Mouse (Mus musculus): ENCODE measurements around the gene Zfp408. TPM values are rescaled to one million over a fixed set of nuclear protein-coding genes. Genes with fewer than 3 reads are reported as not detected.

Zfp408 gene
- total RNA-seq (2021) = 10 to 100 TPM; 10.4 to 13.2 TPM
- long read RNA-seq, experiment 1, partial matches to known transcripts = 0 of 4 reads
- long read RNA-seq, experiment 1, other reads (novel, unspliced or antisense) = 2 of 4 reads
- long read RNA-seq, experiment 2, partial matches to known transcripts = 0 of 2 reads
- long read RNA-seq, experiment 2, other reads (novel, unspliced or antisense) = 2 of 2 reads

DNA sequence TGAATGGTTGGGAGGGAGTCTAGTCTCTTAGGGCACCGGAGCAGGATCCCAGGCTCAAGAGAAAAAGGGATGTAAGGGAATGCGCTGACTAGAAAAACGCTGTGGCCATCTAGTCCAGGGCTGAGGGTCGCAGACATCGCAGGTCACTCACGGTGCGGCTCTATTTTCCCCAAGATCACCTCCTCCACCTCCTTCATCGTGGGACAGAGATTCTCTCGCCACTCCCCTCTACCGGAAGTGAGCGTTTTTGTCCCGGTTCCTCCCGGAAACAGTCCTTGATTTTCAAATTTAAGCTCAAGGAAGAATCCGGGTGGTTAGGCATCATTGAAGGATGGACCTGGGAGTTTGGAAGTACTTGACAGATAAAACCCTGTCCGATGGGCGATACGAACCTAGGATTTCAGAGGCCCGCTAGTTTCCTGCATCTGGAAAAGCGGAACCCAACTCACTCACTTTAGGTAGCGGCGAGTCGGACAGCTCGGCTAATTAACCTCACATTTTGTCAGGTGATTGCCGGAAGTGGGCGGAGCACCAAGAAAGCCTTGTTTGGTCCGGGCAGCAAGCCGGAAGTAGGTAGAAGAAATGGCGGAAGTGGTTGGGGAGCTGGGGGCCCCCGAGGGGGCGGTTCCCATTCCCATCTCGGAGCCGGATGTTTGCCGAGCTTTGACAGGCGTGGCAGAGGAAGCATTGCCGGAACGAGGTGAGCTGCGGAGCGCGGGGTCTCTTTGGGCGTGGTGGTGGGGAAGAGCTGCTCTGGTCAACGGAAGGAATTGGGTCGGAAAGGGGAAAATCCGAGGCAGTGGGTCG, at the start of gene Zfp408, which contains the start of gene Arhgap1:
TSS of gene Zfp408 (minus strand) at position 239 of the 807 bp plus-strand sequence.
TSS of gene Arhgap1 (plus strand) at position 308 of the 807 bp plus-strand sequence.
- peak; percentile 90 to 94 for DNase-seq (ENCODE audit: low spot score in 2 of 2)

GRCm38 (mm10) chr2:91699225-91699624, 49.6 kb upstream of the Zfp408 start:
- DNase-seq (ENCODE audit: low spot score in 2 of 2) = no peak

DNA sequence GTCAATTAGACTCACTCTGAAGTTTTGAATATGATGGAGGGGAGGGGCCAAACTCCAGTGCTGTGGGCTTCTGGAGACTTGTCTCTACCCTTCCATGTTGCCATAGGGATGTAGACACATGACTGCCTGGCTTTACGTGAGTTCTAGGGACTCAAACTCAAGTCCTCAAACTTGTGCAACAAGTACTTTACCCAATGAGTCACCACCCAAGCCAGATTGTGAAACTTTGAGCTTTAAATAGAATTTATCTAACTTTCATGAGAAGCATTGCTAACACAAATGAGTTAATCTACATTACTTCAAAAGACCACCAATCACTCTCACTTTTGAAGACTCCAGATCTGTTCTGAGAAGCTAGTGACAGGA, 46.6 kb upstream of the Zfp408 start:
- DNase-seq (ENCODE audit: low spot score in 2 of 2) = no peak

DNA sequence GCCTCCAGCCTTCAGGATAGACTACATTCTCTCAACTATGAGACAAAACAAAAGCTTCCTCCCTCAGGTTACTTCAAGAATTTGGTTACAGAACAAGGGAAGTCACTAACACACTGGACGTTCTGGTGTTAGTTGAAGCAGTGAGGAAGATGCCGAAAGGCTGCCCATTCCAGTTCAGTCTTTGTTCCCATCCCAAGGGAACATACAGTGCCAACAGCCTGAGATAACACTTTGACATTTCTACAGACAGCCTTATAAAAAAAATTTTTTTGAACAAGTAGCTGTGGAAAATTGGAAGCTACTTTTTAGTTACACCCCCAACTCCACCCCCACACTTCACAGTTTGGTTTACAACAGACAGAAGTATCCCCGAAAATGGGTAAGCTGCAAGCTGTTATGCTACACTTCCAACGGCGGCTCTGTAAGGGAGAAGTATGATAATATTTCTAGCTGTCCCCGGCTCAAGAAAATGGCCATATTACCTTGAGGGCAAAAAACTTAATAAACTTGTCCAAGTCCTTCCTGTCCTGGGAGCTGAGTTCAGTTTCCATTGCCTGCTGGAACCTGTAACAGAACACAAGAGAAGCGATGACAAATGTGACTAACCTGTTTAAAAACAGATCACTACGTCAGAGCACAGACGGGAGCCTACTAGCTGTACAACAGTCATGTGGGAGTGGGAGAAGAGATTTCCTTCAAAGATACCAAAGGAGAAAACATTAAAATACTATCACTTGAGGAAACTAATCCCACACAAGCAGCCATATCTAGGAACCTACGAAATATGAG, 46.0 kb upstream of the Zfp408 start:
- no peak for DNase-seq (ENCODE audit: low spot score in 2 of 2)

GRCm38 (mm10) chr2:91689452-91689851, 39.9 kb upstream of the Zfp408 start:
- peak; percentile 43 to 58 for DNase-seq (ENCODE audit: low spot score in 2 of 2)

GRCm38 (mm10) chr2:91683919-91684318, 34.3 kb upstream of the Zfp408 start:
- DNase-seq (ENCODE audit: low spot score in 2 of 2) = no peak

DNA sequence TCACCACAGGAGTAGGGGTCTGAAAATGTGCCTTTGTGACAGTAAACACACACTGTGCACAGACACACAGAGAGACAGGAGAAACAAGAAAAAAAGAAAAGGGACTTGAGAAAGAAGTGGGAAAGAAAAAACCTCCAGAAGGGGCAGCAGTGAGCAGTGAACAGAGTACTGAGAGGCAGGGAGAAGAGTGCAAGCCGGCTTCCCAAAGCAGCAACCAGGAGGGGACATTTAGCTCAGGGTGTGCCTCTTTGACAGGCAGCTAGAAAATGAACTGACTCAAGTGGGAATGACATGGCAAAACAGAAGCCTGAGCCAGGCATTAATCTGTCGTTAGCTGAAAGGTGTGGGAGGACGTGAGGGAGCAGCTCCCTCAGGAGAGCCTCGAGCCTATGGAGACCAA, 33.3 kb upstream of the Zfp408 start:
- DNase-seq (ENCODE audit: low spot score in 2 of 2) = no peak

DNA sequence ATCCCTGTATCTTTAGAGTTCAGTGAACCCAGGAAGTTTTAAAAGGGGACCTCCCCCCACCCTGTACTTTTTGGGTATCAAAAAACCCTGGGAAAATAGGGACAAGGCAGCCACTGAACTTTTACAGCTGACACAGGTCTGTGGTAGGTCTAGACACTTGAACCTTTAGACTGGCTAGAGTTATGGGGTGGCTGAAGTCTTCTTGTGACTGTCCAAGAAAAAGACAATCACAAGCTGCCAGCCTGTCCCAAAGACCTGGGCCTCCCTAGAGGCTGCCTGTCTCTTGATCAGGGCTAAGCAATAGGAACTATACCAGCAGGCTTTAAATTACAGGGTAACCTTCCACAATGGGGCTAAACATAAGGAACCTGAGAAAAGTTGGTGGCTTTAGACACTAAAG, 27.4 kb upstream of the Zfp408 start:
- no peak for DNase-seq (ENCODE audit: low spot score in 2 of 2)

DNA sequence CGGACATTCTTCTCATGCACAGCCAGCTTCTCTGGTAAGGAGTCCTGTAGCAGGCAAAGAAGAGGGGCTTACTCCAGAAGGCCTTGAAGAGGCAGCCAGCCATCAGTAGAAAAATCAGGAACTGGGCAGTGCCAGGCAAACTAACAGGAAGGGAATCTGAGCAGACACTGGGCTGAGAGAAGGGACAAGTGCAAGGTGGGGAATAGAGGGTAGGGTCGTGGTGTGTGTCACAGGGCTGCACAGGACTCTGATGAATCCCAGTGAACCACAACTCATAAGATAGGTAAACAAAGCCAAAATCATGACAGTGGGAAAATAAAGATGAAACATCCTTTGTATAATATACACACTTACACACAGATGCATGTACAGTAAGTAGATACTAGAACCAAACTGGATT, 26.8 kb upstream of the Zfp408 start:
- no peak for DNase-seq (ENCODE audit: low spot score in 2 of 2)

DNA sequence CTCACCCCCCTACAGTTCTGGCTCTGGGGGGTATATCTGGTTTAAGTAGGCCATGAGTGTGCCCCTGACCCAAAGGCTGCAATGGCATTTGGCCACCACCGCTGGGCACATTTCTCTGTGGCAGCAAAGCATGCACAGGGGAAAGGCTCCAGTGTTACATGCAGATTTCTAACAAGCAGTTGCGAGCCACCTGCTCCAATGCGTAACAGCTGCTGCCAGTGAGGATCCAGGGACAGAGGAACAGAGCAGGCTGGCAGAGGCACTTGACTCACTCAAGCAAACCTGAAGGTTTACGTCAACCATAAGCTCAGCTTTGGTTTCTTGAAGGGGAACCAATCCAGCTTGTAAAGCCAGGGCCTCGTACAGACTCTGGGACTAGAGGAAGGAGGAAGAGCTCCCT, 25.3 kb upstream of the Zfp408 start:
- no peak for DNase-seq (ENCODE audit: low spot score in 2 of 2)

DNA sequence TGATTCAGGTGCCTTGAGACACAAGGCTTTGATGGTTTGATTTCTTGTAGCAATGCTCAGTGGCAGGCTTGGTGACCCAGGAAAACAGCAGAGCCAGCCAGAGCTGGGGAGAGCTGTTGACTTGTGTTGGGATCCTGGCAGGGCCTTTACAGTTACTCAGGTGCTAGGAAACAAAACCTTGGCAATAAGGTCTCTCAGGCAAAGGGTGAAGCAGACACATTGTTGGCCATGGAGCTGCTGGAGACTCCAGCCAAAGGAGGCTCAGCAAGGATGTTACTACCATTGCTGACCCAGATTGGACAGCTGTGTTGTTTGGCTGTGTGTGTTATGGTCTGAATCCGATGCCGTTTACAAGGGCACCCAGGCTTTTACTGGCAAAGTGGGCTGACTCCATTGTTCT, 24.0 kb upstream of the Zfp408 start:
- DNase-seq (ENCODE audit: low spot score in 2 of 2) = no peak

DNA sequence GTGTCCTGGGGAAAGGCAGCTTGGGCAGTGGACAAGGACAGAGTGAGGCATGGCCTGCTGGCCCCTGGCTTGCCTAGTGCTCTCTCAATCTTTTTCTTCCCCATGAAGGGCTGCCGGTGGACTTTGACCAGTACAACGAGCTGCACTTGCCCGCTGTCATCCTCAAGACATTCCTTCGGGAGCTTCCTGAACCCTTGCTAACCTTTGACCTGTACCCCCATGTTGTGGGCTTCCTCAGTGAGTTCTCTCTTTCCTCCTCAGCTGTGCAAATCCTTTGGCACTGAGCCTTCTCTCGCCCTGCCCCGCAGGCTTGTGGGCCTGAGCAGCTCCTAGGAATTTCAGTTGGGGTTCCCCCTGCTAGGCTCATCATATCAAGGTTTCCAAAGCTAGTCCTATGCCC, 20.4 kb upstream of the Zfp408 start:
- DNase-seq (ENCODE audit: low spot score in 2 of 2) = no peak

- no peak for DNase-seq (ENCODE audit: low spot score in 2 of 2)
Observed at GRCm38 (mm10) chr2:91669326-91669725, 19.7 kb upstream of the Zfp408 start.

GRCm38 (mm10) chr2:91667747-91668146, 18.2 kb upstream of the Zfp408 start:
- DNase-seq (ENCODE audit: low spot score in 2 of 2) = no peak

- no peak for DNase-seq (ENCODE audit: low spot score in 2 of 2)
Observed at GRCm38 (mm10) chr2:91666386-91666910, 16.9 kb upstream of the Zfp408 start.

GRCm38 (mm10) chr2:91664780-91665179, 15.2 kb upstream of the Zfp408 start:
- no peak for DNase-seq (ENCODE audit: low spot score in 2 of 2)

- no peak for DNase-seq (ENCODE audit: low spot score in 2 of 2)
Observed at GRCm38 (mm10) chr2:91660981-91661380, 11.4 kb upstream of the Zfp408 start.

DNA sequence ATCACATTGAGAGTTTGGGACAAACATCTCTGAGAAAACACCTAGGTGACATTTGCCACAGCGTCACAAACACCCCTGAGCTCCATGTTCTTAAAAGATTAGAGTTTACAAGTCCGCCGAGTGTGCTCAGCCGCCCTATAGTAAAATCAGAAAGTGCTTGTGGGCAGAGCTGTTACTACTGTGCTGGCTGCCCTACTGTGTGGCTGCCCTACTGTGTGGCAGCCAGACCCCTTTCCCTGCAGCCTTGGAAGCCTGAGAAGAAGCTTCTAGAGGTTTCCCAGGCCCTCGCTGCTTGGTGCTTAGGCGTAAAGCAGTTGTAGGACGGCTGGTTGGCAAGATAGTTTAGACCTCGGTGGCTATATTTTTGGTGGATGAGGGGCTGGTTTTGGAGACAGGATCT, 10.1 kb upstream of the Zfp408 start:
- DNase-seq (ENCODE audit: low spot score in 2 of 2) = no peak

- DNase-seq (ENCODE audit: low spot score in 2 of 2) = no peak
Observed at GRCm38 (mm10) chr2:91656774-91657173, 7.2 kb upstream of the Zfp408 start.

- DNase-seq (ENCODE audit: low spot score in 2 of 2) = no peak
Observed at GRCm38 (mm10) chr2:91655827-91656226, 6.2 kb upstream of the Zfp408 start.

GRCm38 (mm10) chr2:91655388-91655787, 5.8 kb upstream of the Zfp408 start:
- no peak for DNase-seq (ENCODE audit: low spot score in 2 of 2)

- no peak for DNase-seq (ENCODE audit: low spot score in 2 of 2)
Observed at GRCm38 (mm10) chr2:91652863-91653262, 3.3 kb upstream of the Zfp408 start.

Data from adrenal gland, adult 18-20 months (tissue).